Mouse (Mus musculus): ENCODE results near the gene Gm21969. TPM values are rescaled to one million over a fixed set of nuclear protein-coding genes. Genes with fewer than 3 reads are reported as not detected.

The Gm21969 gene
- polyA plus RNA-seq (2014; fragmentation: Illumina TruSeq; extraction: RNeasy Lipid Tissue Mini Kit (QIAGEN cat#74804); ENCODE audit: low read depth, low replicate concordance), result not detected

GRCm38 (mm10) chr4:139602357-139603244 is at the start of gene Gm21969:
TSS of gene Gm21969 (plus strand) at chr4:139603186.

GRCm38 (mm10) chr4:139622373-139623282 is 19.6 kb downstream of the Gm21969 start, which contains the start of gene Aldh4a1:
TSS of gene Aldh4a1 (plus strand) at chr4:139622866.

GRCm38 (mm10) chr4:139653238-139653637 is 50.3 kb downstream of the Gm21969 start, which contains the start of gene Tas1r2:
TSS of gene Tas1r2 (plus strand) at chr4:139653538.

Other genes with a start within 250 kb of the Gm21969 start
- 4.0 TPM for gene Iffo2, start 72.6 kb upstream of the Gm21969 start, polyA plus RNA-seq (2014; fragmentation: Illumina TruSeq; extraction: RNeasy Lipid Tissue Mini Kit (QIAGEN cat#74804); ENCODE audit: low read depth, low replicate concordance)
- 100 TPM for gene Aldh4a1, start 19.7 kb downstream of the Gm21969 start, polyA plus RNA-seq (2014; fragmentation: Illumina TruSeq; extraction: RNeasy Lipid Tissue Mini Kit (QIAGEN cat#74804); ENCODE audit: low read depth, low replicate concordance)
- not detected for gene Tas1r2, start 50.4 kb downstream of the Gm21969 start, polyA plus RNA-seq (2014; fragmentation: Illumina TruSeq; extraction: RNeasy Lipid Tissue Mini Kit (QIAGEN cat#74804); ENCODE audit: low read depth, low replicate concordance)
- not detected for gene Pax7, start 230.3 kb downstream of the Gm21969 start, polyA plus RNA-seq (2014; fragmentation: Illumina TruSeq; extraction: RNeasy Lipid Tissue Mini Kit (QIAGEN cat#74804); ENCODE audit: low read depth, low replicate concordance)